Mouse (Mus musculus): Measurements from ENCODE around the gene Mcfd2.

- no peak for TF ChIP-seq POLR2A (IDR thresholded peaks at IDR 0.05; ENCODE audit: extremely low read depth, insufficient read depth, low read length)
- no peak for TF ChIP-seq CTCF (IDR thresholded peaks at IDR 0.05; ENCODE audit: extremely low read depth, insufficient read depth, low read length)
Observed at GRCm38 (mm10) chr17:87309073-87309788, 43.5 kb upstream of the Mcfd2 start.

Measured in cortical plate, adult 2 months (tissue).